7 mouse cellular contexts compared by ENCODE assay signal in genomic region chr9:13296274-13297121, GRCm38 (mm10). TPM values are rescaled to one million over a fixed set of nuclear protein-coding genes. Genes with fewer than 3 reads are reported as not detected.
DNase-seq lines count a peak whose midpoint lies in the region; ATAC-seq lines count a peak whose summit lies in the region.

No protein-coding gene starts in this region.

- peak overlapping the region; percentile 91 for H3K27ac ChIP-seq in embryonic facial prominence, embryonic 10.5 days (replicated peaks)
- peak overlapping the region; percentile 89 for H3K27ac ChIP-seq in limb, embryonic 10.5 days
- H3K27ac ChIP-seq in midbrain, embryonic 12.5 days (replicated peaks), result peak overlapping the region; percentile 84

- peaks cover 48% of the 10 kb centered on the region for H3K4me1 ChIP-seq in embryonic facial prominence, embryonic 10.5 days
- peaks cover 46% of the 10 kb centered on the region for H3K4me1 ChIP-seq in limb, embryonic 10.5 days
- peaks cover 39% of the 10 kb centered on the region for H3K4me1 ChIP-seq in midbrain, embryonic 12.5 days

- WGBS in embryonic facial prominence, embryonic 10.5 days, result under 1% methylated on average over 28 of the region's 28 CpGs
- WGBS in limb, embryonic 10.5 days, result under 1% methylated on average over 28 of the region's 28 CpGs
- under 1% methylated on average over 28 of the region's 28 CpGs for WGBS in midbrain, embryonic 12.5 days

- peak overlapping the region; percentile 75 for H3K4me2 ChIP-seq in midbrain, embryonic 12.5 days (replicated peaks)

- peak overlapping the region; percentile 68 for H3K9ac ChIP-seq in midbrain, embryonic 12.5 days (replicated peaks)

- DNase-seq in adrenal gland, postnatal 14 days, result peak; percentile 96
- peak; percentile 93 for DNase-seq in embryonic facial prominence, embryonic 10.5 days (ENCODE audit: low spot score)
- peak; percentile 87 for DNase-seq in kidney, adult 11 months
- peak; percentile 88 for DNase-seq in limb, embryonic 10.5 days (ENCODE audit: low spot score)
- DNase-seq in skeletal muscle tissue, adult 2 months (ENCODE audit: low read depth, low spot score), result peak; percentile 79

- H3K9me3 ChIP-seq in embryonic facial prominence, embryonic 10.5 days, result no peaks in the 10 kb centered on the region
- H3K9me3 ChIP-seq in limb, embryonic 10.5 days (replicated peaks), result no peaks in the 10 kb centered on the region
- H3K9me3 ChIP-seq in midbrain, embryonic 12.5 days, result no peaks in the 10 kb centered on the region

- H3K36me3 ChIP-seq in embryonic facial prominence, embryonic 10.5 days (replicated peaks), result no peaks in the 10 kb centered on the region
- no peaks in the 10 kb centered on the region for H3K36me3 ChIP-seq in limb, embryonic 10.5 days
- H3K36me3 ChIP-seq in midbrain, embryonic 12.5 days, result no peaks in the 10 kb centered on the region

- peaks cover 11% of the 10 kb centered on the region; the same call in 1 of the 2 replicates for H3K27me3 ChIP-seq in embryonic facial prominence, embryonic 10.5 days (replicated peaks; ENCODE audit: low read depth, poor library complexity, severe bottlenecking)
- 0 out of 2 replicates have a peak, but pooled peaks cover 4% of the 10 kb centered on the region for H3K27me3 ChIP-seq in limb, embryonic 10.5 days (ENCODE audit: low read depth, poor library complexity, severe bottlenecking)
- peaks cover 17% of the 10 kb centered on the region for H3K27me3 ChIP-seq in midbrain, embryonic 12.5 days

- ATAC-seq in granulocyte monocyte progenitor cell, adult 5-6 weeks (replicated peaks; ENCODE audit: poor library complexity, severe bottlenecking), result peak; percentile 76
- peak; percentile 90 for ATAC-seq in midbrain, embryonic 12.5 days (ENCODE audit: low FRiP score, low read depth)

- H3K4me3 ChIP-seq in embryonic facial prominence, embryonic 10.5 days, result peak overlapping the region; percentile 73
- H3K4me3 ChIP-seq in limb, embryonic 10.5 days, result peak overlapping the region; percentile 65
- peak overlapping the region; percentile 55 for H3K4me3 ChIP-seq in midbrain, embryonic 12.5 days

RNA-seq across cellular contexts. Expression of gene Maml2, which starts 1.3 kb away (rescaled TPM):
- 6.1 and 10.2 TPM in 2 replicates for total RNA-seq in adrenal gland, postnatal 14 days (2021)
- polyA plus RNA-seq in embryonic facial prominence, embryonic 10.5 days (2016; fragmentation: Nextera tagmentation; extraction: Ambion mirVana), result 7.3 and 8.0 TPM in 2 replicates
- 1.4 and 2.3 TPM in 2 replicates for total RNA-seq in granulocyte monocyte progenitor cell, adult 5-6 weeks (2014; fragmentation: Nextera tagmentation)
- 0.26 and 0.69 TPM in 2 replicates for total RNA-seq in granulocyte monocyte progenitor cell, adult 5-6 weeks (2017)
- polyA plus RNA-seq in limb, embryonic 10.5 days (2016; fragmentation: Nextera tagmentation; extraction: Ambion mirVana), result 4.5 and 8.0 TPM in 2 replicates
- 12.5 and 12.8 TPM in 2 replicates for polyA plus RNA-seq in midbrain, embryonic 12.5 days (2016; fragmentation: Nextera tagmentation; extraction: Ambion mirVana)

RNA-seq across cellular contexts. Expression of gene Ccdc82, which starts 49.7 kb away (rescaled TPM):
- 15.7 and 19.3 TPM in 2 replicates for total RNA-seq in adrenal gland, postnatal 14 days (2021)
- polyA plus RNA-seq in embryonic facial prominence, embryonic 10.5 days (2016; fragmentation: Nextera tagmentation; extraction: Ambion mirVana), result 5.9 and 6.3 TPM in 2 replicates
- total RNA-seq in granulocyte monocyte progenitor cell, adult 5-6 weeks (2014; fragmentation: Nextera tagmentation), result 35.6 and 56.2 TPM in 2 replicates
- total RNA-seq in granulocyte monocyte progenitor cell, adult 5-6 weeks (2017), result 38.4 and 41.8 TPM in 2 replicates
- 3.9 and 4.4 TPM in 2 replicates for polyA plus RNA-seq in limb, embryonic 10.5 days (2016; fragmentation: Nextera tagmentation; extraction: Ambion mirVana)
- polyA plus RNA-seq in midbrain, embryonic 12.5 days (2016; fragmentation: Nextera tagmentation; extraction: Ambion mirVana), result 15.8 and 16.9 TPM in 2 replicates

RNA-seq across cellular contexts. Expression of gene Jrkl, which starts 50.9 kb away (rescaled TPM):
- 7.4 and 8.7 TPM in 2 replicates for total RNA-seq in adrenal gland, postnatal 14 days (2021)
- polyA plus RNA-seq in embryonic facial prominence, embryonic 10.5 days (2016; fragmentation: Nextera tagmentation; extraction: Ambion mirVana), result 7.2 and 7.6 TPM in 2 replicates
- 6.0 and 7.1 TPM in 2 replicates for total RNA-seq in granulocyte monocyte progenitor cell, adult 5-6 weeks (2014; fragmentation: Nextera tagmentation)
- total RNA-seq in granulocyte monocyte progenitor cell, adult 5-6 weeks (2017), result 5.3 and 10.3 TPM in 2 replicates
- 6.3 and 7.2 TPM in 2 replicates for polyA plus RNA-seq in limb, embryonic 10.5 days (2016; fragmentation: Nextera tagmentation; extraction: Ambion mirVana)
- 12.8 and 14.0 TPM in 2 replicates for polyA plus RNA-seq in midbrain, embryonic 12.5 days (2016; fragmentation: Nextera tagmentation; extraction: Ambion mirVana)

Comparison
In these comparisons a context has a peak if more than half of its experiments do, and no peak if none do; other contexts are left out.
1. Peak in every context shown above with its lines: DNase-seq, ATAC-seq, H3K4me3 ChIP-seq and H3K27ac ChIP-seq.